Comparison of ENCODE assay signal across 25 mouse cellular contexts in the genomic region with DNA sequence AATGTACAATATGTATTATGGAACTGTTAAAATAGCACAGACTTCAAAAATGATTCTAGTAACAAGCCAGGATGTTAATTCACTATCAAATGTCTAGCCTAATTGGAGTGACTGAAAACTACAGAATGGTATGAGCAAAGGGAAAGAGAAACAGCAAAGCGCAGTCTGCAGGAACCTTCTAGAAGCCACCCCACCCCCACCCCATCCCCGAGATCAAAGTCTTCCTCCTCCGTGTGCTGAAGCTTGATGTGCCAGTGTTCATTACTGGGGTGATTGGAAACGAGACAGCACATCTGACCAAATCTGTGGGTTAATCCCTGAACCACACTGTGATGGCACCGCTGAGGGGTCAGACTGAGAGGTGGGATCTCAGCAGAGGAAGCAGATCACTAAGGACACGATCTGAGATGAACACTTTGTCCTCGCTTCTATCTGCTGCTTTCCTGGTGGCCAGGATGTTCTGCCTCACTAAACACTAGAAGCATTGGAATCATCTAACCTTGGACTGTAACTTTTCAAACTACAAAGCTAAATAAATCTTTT.
A peak's percentile ranks its signal among the peaks of the same experiment; 100 is the strongest.
DNase-seq lines count a peak whose midpoint lies in the region; ATAC-seq lines count a peak whose summit lies in the region.
"Had no signal": no experiment of that assay in that cellular context is flagged by ENCODE, and none has a peak within 500 bp of the region (broad histone marks: within the 10 kb centered on the region; RNA-seq: fewer than 3 reads in every experiment).

No protein-coding gene starts in this region.

- no peak overlapping the region for H3K4me2 ChIP-seq in midbrain, embryonic 15.5 days
- H3K4me2 ChIP-seq: embryonic facial prominence, embryonic 13.5 days; limb, embryonic 13.5 days; liver, embryonic 12.5 days; lung, embryonic 14.5 days; midbrain, embryonic 13.5 days; neural tube, embryonic 12.5 days had no signal

- no peaks in the 10 kb centered on the region for H3K27me3 ChIP-seq in midbrain, embryonic 15.5 days (replicated peaks)
- H3K27me3 ChIP-seq: embryonic facial prominence, embryonic 13.5 days; limb, embryonic 13.5 days; liver, embryonic 12.5 days; megakaryocyte, embryonic 14.5 days; midbrain, embryonic 13.5 days; neural tube, embryonic 12.5 days had no signal

- peaks cover 11% of the 10 kb centered on the region; the same call in 1 of the 2 replicates for H3K36me3 ChIP-seq in midbrain, embryonic 15.5 days (replicated peaks)

- WGBS in midbrain, embryonic 15.5 days: 75% methylated on average over 7 of the region's 7 CpGs

- no peaks in the 10 kb centered on the region for H3K4me1 ChIP-seq in midbrain, embryonic 15.5 days
- H3K4me1 ChIP-seq: embryonic facial prominence, embryonic 13.5 days; heart, embryonic 10.5 days; limb, embryonic 13.5 days; liver, embryonic 12.5 days; megakaryocyte, embryonic 14.5 days; midbrain, embryonic 13.5 days; neural tube, embryonic 12.5 days had no signal

- no peak overlapping the region for H3K27ac ChIP-seq in midbrain, embryonic 15.5 days
- H3K27ac ChIP-seq: embryonic facial prominence, embryonic 13.5 days; heart, embryonic 10.5 days; hindbrain, postnatal 0 days; limb, embryonic 13.5 days; liver, embryonic 12.5 days; midbrain, embryonic 13.5 days; neural tube, embryonic 12.5 days had no signal

- no peak overlapping the region for H3K9ac ChIP-seq in midbrain, embryonic 15.5 days
- H3K9ac ChIP-seq: embryonic facial prominence, embryonic 13.5 days; limb, embryonic 13.5 days; liver, embryonic 12.5 days; lung, embryonic 14.5 days; midbrain, embryonic 13.5 days; neural tube, embryonic 12.5 days had no signal

- H3K4me3 ChIP-seq in midbrain, embryonic 15.5 days: no peak overlapping the region
- H3K4me3 ChIP-seq: embryonic facial prominence, embryonic 13.5 days; erythroblast, embryonic 14.5 days; heart, embryonic 10.5 days; limb, embryonic 13.5 days; liver, embryonic 12.5 days; megakaryocyte, embryonic 14.5 days; midbrain, embryonic 13.5 days; neural tube, embryonic 12.5 days had no signal

- no peak for ATAC-seq in midbrain, embryonic 15.5 days (replicated peaks)
- ATAC-seq: forebrain, embryonic 14.5 days; hindbrain, postnatal 0 days; liver, embryonic 12.5 days; midbrain, embryonic 13.5 days had no signal

- peak; percentile 81 for DNase-seq in CD4-positive helper T cell, adult 2 months (ENCODE audit: low read depth, low spot score)
- DNase-seq in CD4-positive, CD25-positive, alpha-beta regulatory T cell, adult 2 months (ENCODE audit: low read depth, low spot score): peak; percentile 75
- DNase-seq in kidney, adult 8-10 months: peak; percentile 12 to 46
- peak; percentile 81 for DNase-seq in naive thymus-derived CD4-positive, alpha-beta T cell, adult 2 months (ENCODE audit: low read depth)
- DNase-seq in MN1 (ENCODE audit: low spot score): no peak
- no peak for DNase-seq in cerebellum, postnatal 14 days
- DNase-seq in spleen, postnatal 14 days (ENCODE audit: low spot score in 2 of 2): no peak
- DNase-seq: adrenal gland, adult 2 months; cerebellum, adult 11 months; cerebellum, postnatal 36 days; embryo, embryonic 11 days; lung, embryonic 14.5 days; lung, postnatal 36 days; right cerebral cortex, postnatal 14 days had no signal

- H3K9me3 ChIP-seq in midbrain, embryonic 15.5 days: no peaks in the 10 kb centered on the region
- H3K9me3 ChIP-seq: embryonic facial prominence, embryonic 13.5 days; heart, embryonic 10.5 days; limb, embryonic 13.5 days; liver, embryonic 12.5 days; megakaryocyte, embryonic 14.5 days; midbrain, embryonic 13.5 days; neural tube, embryonic 12.5 days had no signal

Comparison
In these comparisons a context has a peak if more than half of its experiments do, and no peak if none do; other contexts are left out.
1. DNase-seq: peak in CD4-positive helper T cell, adult 2 months (single experiment), CD4-positive, CD25-positive, alpha-beta regulatory T cell, adult 2 months (single experiment), kidney, adult 8-10 months (2 of 2) and naive thymus-derived CD4-positive, alpha-beta T cell, adult 2 months (single experiment); none in MN1 (single experiment), cerebellum, postnatal 14 days (0 of 2) and spleen, postnatal 14 days (0 of 2).